ENCODE assay signal across 8 mouse cellular contexts in genomic region chr15:79882623-79883267, GRCm38 (mm10). TPM values are rescaled to one million over a fixed set of nuclear protein-coding genes. Genes with fewer than 3 reads are reported as not detected.
A peak's percentile ranks its signal among the peaks of the same experiment; 100 is the strongest.
DNase-seq lines count a peak whose midpoint lies in the region; ATAC-seq lines count a peak whose summit lies in the region.

No protein-coding gene starts in this region.

- WGBS in lung, embryonic 15.5 days, result 29% methylated on average over 19 of the region's 19 CpGs
- 25% methylated on average over 19 of the region's 19 CpGs for WGBS in heart, embryonic 12.5 days
- 19% methylated on average over 19 of the region's 19 CpGs for WGBS in midbrain, embryonic 15.5 days

- DNase-seq in lung, postnatal 36 days, result no peak
- DNase-seq in cerebellum, adult 18-20 months, result peak; percentile 54 to 57
- peak; percentile 59 to 60 for DNase-seq in left cerebral cortex, adult 18-20 months (ENCODE audit: low spot score in 2 of 2)
- DNase-seq in spleen, adult 12 weeks (ENCODE audit: low spot score), result no peak
- no peak for DNase-seq in adipocyte (ENCODE audit: low spot score)

- H3K36me3 ChIP-seq in lung, embryonic 15.5 days, result no peaks in the 10 kb centered on the region
- no peaks in the 10 kb centered on the region for H3K36me3 ChIP-seq in heart, embryonic 12.5 days
- H3K36me3 ChIP-seq in midbrain, embryonic 15.5 days (replicated peaks), result no peaks in the 10 kb centered on the region

- H3K27ac ChIP-seq in lung, embryonic 15.5 days, result no peak overlapping the region
- no peak overlapping the region for H3K27ac ChIP-seq in heart, embryonic 12.5 days (ENCODE audit: poor library complexity, severe bottlenecking)
- H3K27ac ChIP-seq in midbrain, embryonic 15.5 days, result peak overlapping the region; percentile 91

- no peak for ATAC-seq in lung, embryonic 15.5 days (ENCODE audit: borderline replicate concordance, extremely low read depth, low FRiP score, low TSS enrichment)
- ATAC-seq in heart, embryonic 12.5 days (ENCODE audit: insufficient number of reproducible peaks, low FRiP score), result no peak
- peak; percentile 91 for ATAC-seq in midbrain, embryonic 15.5 days (replicated peaks)

- H3K27me3 ChIP-seq in lung, embryonic 15.5 days, result no peaks in the 10 kb centered on the region
- H3K27me3 ChIP-seq in heart, embryonic 12.5 days (replicated peaks), result no peaks in the 10 kb centered on the region
- H3K27me3 ChIP-seq in midbrain, embryonic 15.5 days (replicated peaks), result no peaks in the 10 kb centered on the region

- H3K9ac ChIP-seq in lung, embryonic 15.5 days, result no peak overlapping the region
- H3K9ac ChIP-seq in heart, embryonic 12.5 days, result peak overlapping the region; percentile 21
- H3K9ac ChIP-seq in midbrain, embryonic 15.5 days, result peak overlapping the region; percentile 53

- H3K4me1 ChIP-seq in lung, embryonic 15.5 days, result peaks cover 32% of the 10 kb centered on the region
- H3K4me1 ChIP-seq in heart, embryonic 12.5 days (replicated peaks), result peaks cover 25% of the 10 kb centered on the region
- H3K4me1 ChIP-seq in midbrain, embryonic 15.5 days, result peaks cover 15% of the 10 kb centered on the region; the same call in 1 of the 2 replicates

- no peaks in the 10 kb centered on the region for H3K9me3 ChIP-seq in lung, embryonic 15.5 days
- H3K9me3 ChIP-seq in heart, embryonic 12.5 days (replicated peaks), result no peaks in the 10 kb centered on the region
- H3K9me3 ChIP-seq in midbrain, embryonic 15.5 days, result no peaks in the 10 kb centered on the region

- peak overlapping the region; percentile 49 for H3K4me3 ChIP-seq in lung, embryonic 15.5 days
- peak overlapping the region; percentile 47 for H3K4me3 ChIP-seq in heart, embryonic 12.5 days
- H3K4me3 ChIP-seq in midbrain, embryonic 15.5 days, result peak overlapping the region; percentile 42

- H3K4me2 ChIP-seq in lung, embryonic 15.5 days, result peak overlapping the region; percentile 73
- peak overlapping the region; percentile 66 for H3K4me2 ChIP-seq in heart, embryonic 12.5 days
- H3K4me2 ChIP-seq in midbrain, embryonic 15.5 days, result peak overlapping the region; percentile 68

RNA-seq across cellular contexts. Expression of gene Apobec3, which starts 8.7 kb away (rescaled TPM):
- 30.0 and 38.5 TPM in 2 replicates for polyA plus RNA-seq in lung, embryonic 15.5 days (2015; fragmentation: Nextera tagmentation; extraction: Ambion mirVana)
- 11.2 and 12.2 TPM in 2 replicates for polyA plus RNA-seq in heart, embryonic 12.5 days (2016; fragmentation: Nextera tagmentation; extraction: Ambion mirVana)
- 1 to 10 TPM; 4.3 to 5.0 TPM for total RNA-seq in left cerebral cortex, adult 18-20 months (2021)
- 3.5 and 4.0 TPM in 2 replicates for polyA plus RNA-seq in midbrain, embryonic 15.5 days (2015; fragmentation: Nextera tagmentation; extraction: Ambion mirVana)

RNA-seq across cellular contexts. Expression of gene Cbx6, which starts 48.3 kb away (rescaled TPM):
- polyA plus RNA-seq in lung, embryonic 15.5 days (2015; fragmentation: Nextera tagmentation; extraction: Ambion mirVana), result 72.9 and 73.8 TPM in 2 replicates
- polyA plus RNA-seq in heart, embryonic 12.5 days (2016; fragmentation: Nextera tagmentation; extraction: Ambion mirVana), result 34.5 and 38.0 TPM in 2 replicates
- total RNA-seq in left cerebral cortex, adult 18-20 months (2021), result 100 to 1,000 TPM; 323 TPM
- 70.6 and 75.7 TPM in 2 replicates for polyA plus RNA-seq in midbrain, embryonic 15.5 days (2015; fragmentation: Nextera tagmentation; extraction: Ambion mirVana)

RNA-seq across cellular contexts. Expression of gene Npcd, which starts 48.7 kb away (rescaled TPM):
- 0.55 TPM in 1 of 2 replicates, not detected in the other for polyA plus RNA-seq in lung, embryonic 15.5 days (2015; fragmentation: Nextera tagmentation; extraction: Ambion mirVana)
- 0.21 TPM in 1 of 2 replicates, not detected in the other for polyA plus RNA-seq in heart, embryonic 12.5 days (2016; fragmentation: Nextera tagmentation; extraction: Ambion mirVana)
- 10 to 100 TPM in 1 of 2 experiments, 1 to 10 TPM in 1; 6.8 to 28.8 TPM for total RNA-seq in left cerebral cortex, adult 18-20 months (2021)
- polyA plus RNA-seq in midbrain, embryonic 15.5 days (2015; fragmentation: Nextera tagmentation; extraction: Ambion mirVana), result 0.42 and 0.98 TPM in 2 replicates

Comparison
In these comparisons a context has a peak if more than half of its experiments do, and no peak if none do; other contexts are left out.
1. DNase-seq: peak in cerebellum, adult 18-20 months (2 of 2) and left cerebral cortex, adult 18-20 months (2 of 2); none in lung, postnatal 36 days (single experiment), spleen, adult 12 weeks (single experiment) and adipocyte (single experiment).
2. Peak in every context shown above with its lines, with median percentiles within 50 percentile points of each other: H3K4me2 ChIP-seq and H3K4me3 ChIP-seq.